ENCODE assay signal across 8 mouse cellular contexts in genomic region chr1:36472106-36472440, GRCm38 (mm10). TPM values are rescaled to one million over a fixed set of nuclear protein-coding genes. Genes with fewer than 3 reads are reported as not detected.
DNase-seq lines count a peak whose midpoint lies in the region; ATAC-seq and TF ChIP-seq lines count a peak whose summit lies in the region.

No protein-coding gene starts in this region.

- H3K9ac ChIP-seq in intestine, embryonic 14.5 days (ENCODE audit: low read length) = peak overlapping the region; percentile 73

- no peak overlapping the region for H3K27ac ChIP-seq in intestine, embryonic 14.5 days (ENCODE audit: low read depth)

- peak overlapping the region; percentile 67 for H3K4me3 ChIP-seq in intestine, embryonic 14.5 days (ENCODE audit: low read depth, low read length)
- H3K4me3 ChIP-seq in myocyte = peak overlapping the region; percentile 75

- no peaks in the 10 kb centered on the region for H3K27me3 ChIP-seq in intestine, embryonic 14.5 days (replicated peaks; ENCODE audit: control insufficient read depth, insufficient read depth, low read length)
- no peaks in the 10 kb centered on the region for H3K27me3 ChIP-seq in myocyte (ENCODE audit: control insufficient read depth, insufficient read depth, insufficient read length)

- H3K4me2 ChIP-seq in intestine, embryonic 14.5 days (ENCODE audit: low read length) = peak overlapping the region; percentile 59
- H3K4me2 ChIP-seq in myocyte (ENCODE audit: low read depth) = peak overlapping the region; percentile 87

- no peaks in the 10 kb centered on the region for H3K36me3 ChIP-seq in intestine, embryonic 14.5 days (ENCODE audit: control insufficient read depth, insufficient read depth, low read length)
- H3K36me3 ChIP-seq in myocyte (ENCODE audit: control insufficient read depth, insufficient read depth) = no peaks in the 10 kb centered on the region

- DNase-seq in gastrocnemius, postnatal 10 days = peak; percentile 46
- DNase-seq in gastrocnemius, postnatal 25 days = no peak
- peak; percentile 18 to 25 for DNase-seq in thymus, adult 18-20 months
- no peak for DNase-seq in thymus, postnatal 14 days
- DNase-seq in intestine, embryonic 14.5 days (ENCODE audit: low spot score) = no peak
- DNase-seq in layer of hippocampus, adult 8-10 months (ENCODE audit: low spot score in 2 of 2) = no peak
- no peak for DNase-seq in adrenal gland, adult 2 months

- TF ChIP-seq POLR2A in myocyte (IDR thresholded peaks at IDR 0.05; ENCODE audit: insufficient read length, low read depth) = no peak

- H3K79me2 ChIP-seq in myocyte (ENCODE audit: control insufficient read depth, insufficient read depth) = peaks cover 51% of the 10 kb centered on the region

- no peaks in the 10 kb centered on the region for H3K9me3 ChIP-seq in intestine, embryonic 14.5 days (ENCODE audit: control insufficient read depth, low read length)

- peak; percentile 4; the same call in 1 of the 2 replicates for ATAC-seq in intestine, embryonic 14.5 days (replicated peaks; ENCODE audit: low FRiP score, low TSS enrichment, low read depth)

- WGBS in intestine, embryonic 14.5 days = 13% methylated on average over 18 of the region's 18 CpGs

- H3K4me1 ChIP-seq in intestine, embryonic 14.5 days (replicated peaks; ENCODE audit: control insufficient read depth, insufficient read depth, low read length) = peaks cover 39% of the 10 kb centered on the region

- H3ac ChIP-seq in myocyte (ENCODE audit: control insufficient read depth, insufficient read length) = peak overlapping the region; percentile 64

TF ChIP-seq in myocyte, 11 proteins besides CTCF, POLR2A, EP300 and RAD21:
- TF ChIP-seq MAX (IDR thresholded peaks at IDR 0.05; ENCODE audit: low read depth) = no peak
- no peak for TF ChIP-seq USF1 (IDR thresholded peaks at IDR 0.05; ENCODE audit: low read depth)
- no peak for TF ChIP-seq MYOG (IDR thresholded peaks at IDR 0.05; ENCODE audit: control insufficient read depth in 1 of 3, insufficient read depth in 1 of 3, insufficient read length in 2 of 3, low read depth in 2 of 3)
- no peak for TF ChIP-seq CEBPB (IDR thresholded peaks at IDR 0.05; ENCODE audit: insufficient read depth, poor library complexity, severe bottlenecking)
- no peak for TF ChIP-seq TCF3 (IDR thresholded peaks at IDR 0.05; ENCODE audit: insufficient read length, low read depth)
- TF ChIP-seq MYOD1 (IDR thresholded peaks at IDR 0.05; ENCODE audit: control insufficient read depth in 1 of 3, insufficient read length in 2 of 3, low read depth in 2 of 3) = no peak
- no peak for TF ChIP-seq TCF12 (IDR thresholded peaks at IDR 0.05; ENCODE audit: insufficient read depth, poor library complexity, severe bottlenecking)
- TF ChIP-seq SRF (IDR thresholded peaks at IDR 0.05; ENCODE audit: control insufficient read depth, insufficient read length, low read depth) = no peak
- TF ChIP-seq POLR2AphosphoS2 (IDR thresholded peaks at IDR 0.05; ENCODE audit: insufficient read length, low read depth) = no peak
- TF ChIP-seq E2F4 (IDR thresholded peaks at IDR 0.05; ENCODE audit: insufficient read depth) = no peak
- TF ChIP-seq REST (IDR thresholded peaks at IDR 0.05; ENCODE audit: insufficient read depth, insufficient read length) = no peak

RNA-seq across cellular contexts. Expression of gene Cnnm4, which starts 0.7 kb away (rescaled TPM):
- total RNA-seq in gastrocnemius, postnatal 10 days (2021) = 1 to 10 TPM; 4.3 to 5.7 TPM
- 10 to 100 TPM in 1 of 2 experiments, 1 to 10 TPM in 1; 8.4 to 10.5 TPM for total RNA-seq in gastrocnemius, postnatal 25 days (2021)
- 27.7 and 30.2 TPM in 2 replicates for polyA plus RNA-seq in intestine, embryonic 14.5 days (2014; fragmentation: Nextera tagmentation; extraction: Ambion mirVana)
- 21.6 TPM for polyA plus RNA-seq in myocyte (2012; fragmentation: generic; extraction: Trizol)
- total RNA-seq in layer of hippocampus, adult 8-10 months (2022) = 10 to 100 TPM; 14.8 to 17.9 (median 16.2) TPM
- 1 to 10 TPM; 4.6 to 5.3 TPM for total RNA-seq in adrenal gland, adult 2 months (2021)
- polyA plus RNA-seq in adrenal gland, adult 2 months (2012; rRNA removed) = 2.6 and 3.3 TPM in 2 replicates

RNA-seq across cellular contexts. Expression of gene Lman2l, which starts 27.0 kb away (rescaled TPM):
- total RNA-seq in gastrocnemius, postnatal 10 days (2021) = 10 to 100 TPM; 17.7 to 20.3 TPM
- 10 to 100 TPM; 18.9 to 21.7 TPM for total RNA-seq in gastrocnemius, postnatal 25 days (2021)
- 22.6 and 24.6 TPM in 2 replicates for polyA plus RNA-seq in intestine, embryonic 14.5 days (2014; fragmentation: Nextera tagmentation; extraction: Ambion mirVana)
- 44.8 TPM for polyA plus RNA-seq in myocyte (2012; fragmentation: generic; extraction: Trizol)
- 10 to 100 TPM; 56.0 to 81.9 (median 69.0) TPM for total RNA-seq in layer of hippocampus, adult 8-10 months (2022)
- total RNA-seq in adrenal gland, adult 2 months (2021) = 10 to 100 TPM; 50.5 to 54.5 TPM
- polyA plus RNA-seq in adrenal gland, adult 2 months (2012; rRNA removed) = 13.7 and 15.0 TPM in 2 replicates

RNA-seq across cellular contexts. Expression of gene Cnnm3, which starts 39.6 kb away (rescaled TPM):
- 10 to 100 TPM; 14.5 to 18.2 TPM for total RNA-seq in gastrocnemius, postnatal 10 days (2021)
- 1 to 10 TPM; 7.4 to 9.7 TPM for total RNA-seq in gastrocnemius, postnatal 25 days (2021)
- 5.4 and 6.2 TPM in 2 replicates for polyA plus RNA-seq in intestine, embryonic 14.5 days (2014; fragmentation: Nextera tagmentation; extraction: Ambion mirVana)
- polyA plus RNA-seq in myocyte (2012; fragmentation: generic; extraction: Trizol) = 10.2 TPM
- total RNA-seq in layer of hippocampus, adult 8-10 months (2022) = 10 to 100 TPM; 33.3 to 47.2 (median 35.7) TPM
- 10 to 100 TPM; 25.9 to 32.0 TPM for total RNA-seq in adrenal gland, adult 2 months (2021)
- polyA plus RNA-seq in adrenal gland, adult 2 months (2012; rRNA removed) = 53.9 and 70.6 TPM in 2 replicates

Comparison
In these comparisons a context has a peak if more than half of its experiments do, and no peak if none do; other contexts are left out.
1. DNase-seq: peak in gastrocnemius, postnatal 10 days (single experiment) and thymus, adult 18-20 months (2 of 2); none in gastrocnemius, postnatal 25 days (single experiment), thymus, postnatal 14 days (single experiment), intestine, embryonic 14.5 days (single experiment), layer of hippocampus, adult 8-10 months (0 of 2) and adrenal gland, adult 2 months (single experiment).